Mouse (Mus musculus) midbrain, postnatal 0 days (tissue): ENCODE data around the gene Dab2ip. TPM values are rescaled to one million over a fixed set of nuclear protein-coding genes. Genes with fewer than 3 reads are reported as not detected.

ENCODE experiments used
- ATAC-seq: fragments of 200-750 bp; cut with Nextera tagmentation; 2 replicates; pipeline ENCODE4 v1.8.0; 2017; ENCODE audit warnings: moderate number of reproducible peaks, mild to moderate bottlenecking, moderate TSS enrichment, moderate library complexity; ENCODE audit not compliant: low FRiP score
- DNase-seq: peaks from one replicate; pipeline ENCODE4 v3.0.0-alpha.2; 2015; ENCODE audit warnings: low spot score
- H3K27ac ChIP-seq: fragments of 300-500 bp; sonication (generic); 2 replicates; pipeline ENCODE4 v1.5.1; 2014; ENCODE audit warnings: low read depth, mild to moderate bottlenecking, low read length, mixed read lengths
- H3K27me3 ChIP-seq: fragments of 300-500 bp; sonication (generic); 2 replicates; pipeline ENCODE4 v1.6.1; 2014; ENCODE audit warnings: low read length, control low read depth, mixed read lengths; ENCODE audit not compliant: insufficient read depth
- H3K36me3 ChIP-seq: fragments of 300-500 bp; sonication (generic); 2 replicates; pipeline ENCODE4 v1.6.1; 2014; ENCODE audit warnings: low read length, control low read depth, mixed read lengths; ENCODE audit not compliant: insufficient read depth
- H3K4me1 ChIP-seq: fragments of 300-500 bp; sonication (generic); 2 replicates; pipeline ENCODE4 v1.6.1; 2014; ENCODE audit warnings: mild to moderate bottlenecking, control low read depth, antibody characterized with exemption, low read length, mixed read lengths; ENCODE audit not compliant: insufficient read depth
- H3K4me2 ChIP-seq: fragments of 300-500 bp; sonication (generic); 2 replicates; pipeline ENCODE4 v1.6.1; 2014; ENCODE audit warnings: low read depth, mild to moderate bottlenecking, low read length, mixed read lengths; ENCODE audit not compliant: poor library complexity, severe bottlenecking
- H3K4me3 ChIP-seq: fragments of 300-500 bp; sonication (generic); 2 replicates; pipeline ENCODE4 v1.5.1; 2014; ENCODE audit warnings: low read depth, mild to moderate bottlenecking, low read length, moderate library complexity
- H3K9ac ChIP-seq: fragments of 300-500 bp; sonication (generic); replicated peaks from 2 replicates; pipeline ENCODE4 v1.6.1; 2014; ENCODE audit warnings: mild to moderate bottlenecking, low read length, moderate library complexity, mixed read lengths; ENCODE audit not compliant: poor library complexity, severe bottlenecking
- H3K9me3 ChIP-seq: fragments of 300-500 bp; sonication (generic); 2 replicates; pipeline ENCODE4 v1.6.1; 2016; ENCODE audit warnings: low read length, control low read depth
- CTCF ChIP-seq: IDR thresholded peaks from 2 replicates; pipeline ENCODE4 v1.5.1; 2016; ENCODE audit warnings: antibody characterized with exemption, mild to moderate bottlenecking
- WGBS: fragments of 180-500 bp; shearing (Covaris S2); extraction: QIAGEN DNeasy Blood & Tissue Kit; methylation state at CpG from one replicate; pipeline ENCODE4 v1.1.7; 2014; 5-methylcytosine and 5-hydroxymethylcytosine counted together
- polyA plus RNA-seq: library from polyadenylated mRNA; unstranded; fragments of >200 nt; fragmentation: Nextera tagmentation; extraction: Ambion mirVana; gene quantifications from 2 replicates; pipeline ENCODE4 v1.2.1, GENCODE M21; 2015
- total RNA-seq: library from RNA; depleted of rRNA; stranded (reverse); fragments of >200 nt; gene quantifications from 2 replicates; pipeline ENCODE4 v1.2.3, GENCODE M21; 2014

The Dab2ip gene
- total and polyA plus RNA-seq, 2 experiments from 2014 or later: 73.3 to 175 TPM

- no peak for DNase-seq
- ATAC-seq: no peak
- Histone ChIP-seq H3K4me3 (no peak overlapping the region), H3K9me3 (no peaks in the 10 kb centered on the region), H3K4me2 (no peak overlapping the region), H3K27me3 (no peaks in the 10 kb centered on the region), H3K36me3 (0 out of 2 replicates have a peak, but pooled peaks cover 5% of the 10 kb centered on the region), H3K9ac (no peak overlapping the region), H3K27ac (no peak overlapping the region), H3K4me1 (peaks cover 40% of the 10 kb centered on the region)
- WGBS: 89% methylated on average over 5 of the region's 5 CpGs
- no peak for TF ChIP-seq CTCF
These were observed 116.4 kb downstream of the Dab2ip start for GRCm38 (mm10) chr2:35674431-35674830.

DNA sequence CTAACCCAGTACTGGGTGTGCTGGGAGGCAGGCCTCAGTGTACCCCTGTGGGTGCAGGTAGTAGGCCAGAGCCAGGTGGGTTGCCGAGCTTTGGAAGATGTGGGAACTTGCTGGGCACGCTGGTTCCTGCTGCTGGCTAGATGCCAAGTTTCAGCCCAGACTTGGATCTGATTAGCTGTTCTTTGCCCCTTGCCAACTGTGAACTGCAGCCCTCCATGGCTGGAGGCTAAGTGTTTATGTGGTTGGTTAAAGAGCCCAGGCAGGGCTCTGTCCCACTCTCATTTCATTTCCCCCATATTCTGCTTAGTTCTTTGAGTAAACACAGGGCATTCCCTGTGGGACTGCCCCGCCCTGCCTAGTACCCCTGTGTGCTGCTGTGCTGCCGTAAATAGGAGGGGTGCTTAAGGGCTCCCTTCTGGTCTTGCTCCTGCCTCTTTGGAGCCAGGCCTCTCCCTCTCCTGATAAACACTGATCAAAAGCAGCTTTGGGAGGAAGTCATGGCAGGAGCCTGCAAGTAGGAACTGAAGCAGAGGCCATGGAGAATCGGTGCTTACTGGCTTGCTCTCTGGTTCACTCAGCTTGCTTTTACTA lies 118.1 kb downstream of the Dab2ip start:
- peak; percentile 61 for DNase-seq
- H3K4me2 ChIP-seq: no peak overlapping the region
- peak overlapping the region; percentile 38; the same call in 1 of the 2 replicates for H3K27ac ChIP-seq
- no peaks in the 10 kb centered on the region for H3K36me3 ChIP-seq
- no peaks in the 10 kb centered on the region for H3K9me3 ChIP-seq
- no peak for TF ChIP-seq CTCF
- H3K4me1 ChIP-seq: peaks cover 43% of the 10 kb centered on the region
- 29% methylated on average over 5 of the region's 5 CpGs for WGBS
- ATAC-seq: no peak
- H3K9ac ChIP-seq: no peak overlapping the region
- no peak overlapping the region for H3K4me3 ChIP-seq
- no peaks in the 10 kb centered on the region for H3K27me3 ChIP-seq

- no peak for TF ChIP-seq CTCF
- H3K27me3 ChIP-seq: no peaks in the 10 kb centered on the region
- ATAC-seq (peak; percentile 86), DNase-seq (peak; percentile 87)
- H3K9me3 ChIP-seq: no peaks in the 10 kb centered on the region
- H3K4me1 ChIP-seq: peaks cover 39% of the 10 kb centered on the region
- H3K9ac ChIP-seq: peak overlapping the region; percentile 33; the same call in 1 of the 2 replicates
- WGBS: 11% methylated on average over 8 of the region's 8 CpGs
- no peak overlapping the region for H3K4me3 ChIP-seq
- H3K27ac ChIP-seq: peak overlapping the region; percentile 83
- no peak overlapping the region for H3K4me2 ChIP-seq
- no peaks in the 10 kb centered on the region for H3K36me3 ChIP-seq
These were observed 119.8 kb downstream of the Dab2ip start for GRCm38 (mm10) chr2:35677855-35678254.

GRCm38 (mm10) chr2:35678440-35678839 lies 120.4 kb downstream of the Dab2ip start:
- Histone ChIP-seq H3K9me3 (no peaks in the 10 kb centered on the region), H3K9ac (peak overlapping the region; percentile 33; the same call in 1 of the 2 replicates), H3K27me3 (no peaks in the 10 kb centered on the region), H3K4me1 (peaks cover 39% of the 10 kb centered on the region), H3K4me2 (no peak overlapping the region), H3K36me3 (no peaks in the 10 kb centered on the region), H3K4me3 (no peak overlapping the region), H3K27ac (peak overlapping the region; percentile 83)
- WGBS: 34% methylated on average over 4 of the region's 4 CpGs
- ATAC-seq (no peak), DNase-seq (peak; percentile 17)
- TF ChIP-seq CTCF: no peak

- 28% methylated on average over 10 of the region's 10 CpGs for WGBS
- H3K9me3 ChIP-seq: no peaks in the 10 kb centered on the region
- no peak for DNase-seq
- peaks cover 41% of the 10 kb centered on the region for H3K4me1 ChIP-seq
- H3K9ac ChIP-seq: no peak overlapping the region
- no peaks in the 10 kb centered on the region for H3K36me3 ChIP-seq
- no peak for ATAC-seq
- H3K4me3 ChIP-seq: no peak overlapping the region
- H3K27ac ChIP-seq: no peak overlapping the region
- no peak for TF ChIP-seq CTCF
- H3K27me3 ChIP-seq: no peaks in the 10 kb centered on the region
- H3K4me2 ChIP-seq: no peak overlapping the region
These were observed 122.0 kb downstream of the Dab2ip start for GRCm38 (mm10) chr2:35679812-35680672.

DNA sequence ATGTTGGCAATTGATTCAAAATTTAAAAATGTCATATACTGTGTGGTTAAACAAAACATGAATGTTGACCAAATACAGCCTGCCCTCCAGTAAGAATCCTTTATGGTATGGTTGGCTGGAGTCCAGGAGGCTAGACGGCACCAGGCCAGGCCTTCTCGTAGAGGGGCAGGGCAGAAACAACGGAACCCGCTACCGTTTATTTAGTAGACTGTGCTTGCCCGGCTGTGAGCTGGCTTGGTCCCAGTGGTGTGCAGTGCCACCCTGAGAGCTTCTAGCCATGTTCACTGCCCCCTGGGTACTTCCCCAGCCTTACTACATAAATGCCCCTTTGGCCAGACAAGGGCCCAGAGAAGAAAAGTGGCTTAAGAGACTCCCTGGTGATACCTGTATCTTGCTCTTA lies 122.8 kb downstream of the Dab2ip start:
- peak; percentile 31 for DNase-seq
- ATAC-seq: no peak
- TF ChIP-seq CTCF: no peak
- H3K4me2 ChIP-seq: no peak overlapping the region
- no peak overlapping the region for H3K27ac ChIP-seq
- 49% methylated on average over 6 of the region's 6 CpGs for WGBS
- H3K4me3 ChIP-seq: no peak overlapping the region
- peaks cover 39% of the 10 kb centered on the region for H3K4me1 ChIP-seq
- no peaks in the 10 kb centered on the region for H3K36me3 ChIP-seq
- no peak overlapping the region for H3K9ac ChIP-seq
- H3K27me3 ChIP-seq: no peaks in the 10 kb centered on the region
- no peaks in the 10 kb centered on the region for H3K9me3 ChIP-seq
